In genomic region chr1:38178929-38179328, GRCm38 (mm10) we compare ENCODE assay signal across 27 mouse cellular contexts.
"Had no signal": no experiment of that assay in that cellular context is flagged by ENCODE, and none has a peak within 500 bp of the region (broad histone marks: within the 10 kb centered on the region; RNA-seq: fewer than 3 reads in every experiment).

No protein-coding gene starts in this region.

- H3K4me1 ChIP-seq: embryonic facial prominence, embryonic 13.5 days; embryonic facial prominence, embryonic 15.5 days; forebrain, embryonic 12.5 days; forebrain, embryonic 13.5 days; forebrain, embryonic 15.5 days had no signal

- H3K4me3 ChIP-seq: embryonic facial prominence, embryonic 10.5 days; embryonic facial prominence, embryonic 12.5 days; embryonic facial prominence, embryonic 13.5 days; embryonic facial prominence, embryonic 15.5 days; erythroblast, embryonic 14.5 days; forebrain, embryonic 10.5 days; forebrain, embryonic 12.5 days; forebrain, embryonic 13.5 days; forebrain, embryonic 15.5 days; gastrocnemius, adult 2 months; heart, adult 2 months had no signal

- ATAC-seq: forebrain, embryonic 13.5 days; forebrain, embryonic 14.5 days; forebrain, embryonic 15.5 days; forebrain, embryonic 16.5 days; forebrain, postnatal 0 days had no signal

- H3K27me3 ChIP-seq: embryonic facial prominence, embryonic 12.5 days; embryonic facial prominence, embryonic 13.5 days; embryonic facial prominence, embryonic 15.5 days; forebrain, embryonic 12.5 days; forebrain, embryonic 13.5 days; forebrain, embryonic 15.5 days had no signal

- H3K27ac ChIP-seq: embryonic facial prominence, embryonic 10.5 days; embryonic facial prominence, embryonic 12.5 days; embryonic facial prominence, embryonic 13.5 days; embryonic facial prominence, embryonic 15.5 days; forebrain, embryonic 10.5 days; forebrain, embryonic 12.5 days; forebrain, embryonic 13.5 days; forebrain, embryonic 15.5 days; gastrocnemius, adult 2 months; heart, adult 2 months had no signal

- H3K9me3 ChIP-seq: embryonic facial prominence, embryonic 10.5 days; embryonic facial prominence, embryonic 12.5 days; embryonic facial prominence, embryonic 13.5 days; embryonic facial prominence, embryonic 15.5 days; forebrain, embryonic 10.5 days; forebrain, embryonic 12.5 days; forebrain, embryonic 13.5 days; forebrain, embryonic 15.5 days had no signal

- H3K9ac ChIP-seq: embryonic facial prominence, embryonic 12.5 days; embryonic facial prominence, embryonic 13.5 days; embryonic facial prominence, embryonic 15.5 days; forebrain, embryonic 12.5 days; forebrain, embryonic 13.5 days; forebrain, embryonic 15.5 days; forebrain, postnatal 0 days had no signal

- H3K4me2 ChIP-seq: embryonic facial prominence, embryonic 12.5 days; embryonic facial prominence, embryonic 13.5 days; embryonic facial prominence, embryonic 15.5 days; forebrain, embryonic 12.5 days; forebrain, embryonic 13.5 days; forebrain, embryonic 15.5 days had no signal

- DNase-seq: cerebellum, adult 9-10 months; cerebellum, adult 9-11 months; cerebellum, postnatal 10 days; cerebellum, postnatal 14 days; cerebellum, postnatal 25 days; cerebellum, postnatal 36 days; embryo, embryonic 11 days; forebrain, postnatal 0 days; gastrocnemius, adult 2 months; gastrocnemius, postnatal 10 days; gastrocnemius, postnatal 14 days; gastrocnemius, postnatal 25 days; gastrocnemius, postnatal 36 days; heart, adult 11 months; heart, adult 18-20 months; heart, adult 2 months had no signal
